Mouse (Mus musculus) embryonic facial prominence, embryonic 13.5 days (tissue): ENCODE results near the gene Ganc. TPM values are rescaled to one million over a fixed set of nuclear protein-coding genes. Genes with fewer than 3 reads are reported as not detected.
A peak's percentile ranks its signal among the peaks of the same experiment; 100 is the strongest.

ENCODE experiments used
- ATAC-seq: fragments of 200-750 bp; cut with Nextera tagmentation; 2 replicates; pipeline ENCODE4 v1.8.0; 2017; ENCODE audit warnings: low read depth; ENCODE audit not compliant: insufficient number of reproducible peaks, insufficient read depth, low FRiP score, low TSS enrichment
- H3K27ac ChIP-seq: fragments of 300-500 bp; sonication (generic); 2 replicates; pipeline ENCODE4 v1.5.1; 2015; ENCODE audit warnings: moderate library complexity, mild to moderate bottlenecking, inconsistent platforms
- H3K27me3 ChIP-seq: fragments of 300-500 bp; sonication (generic); 2 replicates; pipeline ENCODE4 v1.6.1; 2015; ENCODE audit warnings: mild to moderate bottlenecking, inconsistent platforms
- H3K36me3 ChIP-seq: fragments of 300-500 bp; sonication (generic); 2 replicates; pipeline ENCODE4 v1.6.1; 2015; ENCODE audit warnings: mild to moderate bottlenecking, inconsistent platforms
- H3K4me1 ChIP-seq: fragments of 300-500 bp; sonication (generic); 2 replicates; pipeline ENCODE4 v1.6.1; 2015; ENCODE audit warnings: inconsistent platforms
- H3K4me2 ChIP-seq: fragments of 300-500 bp; sonication (generic); 2 replicates; pipeline ENCODE4 v1.6.1; 2015; ENCODE audit warnings: moderate library complexity, mild to moderate bottlenecking, inconsistent platforms
- H3K4me3 ChIP-seq: fragments of 300-500 bp; sonication (generic); 2 replicates; pipeline ENCODE4 v1.5.1; 2015; ENCODE audit warnings: mild to moderate bottlenecking, inconsistent platforms
- H3K9ac ChIP-seq: fragments of 300-500 bp; sonication (generic); 2 replicates; pipeline ENCODE4 v1.6.1; 2015; ENCODE audit warnings: mild to moderate bottlenecking, inconsistent platforms
- H3K9me3 ChIP-seq: fragments of 300-500 bp; sonication (generic); 2 replicates; pipeline ENCODE4 v1.6.1; 2016; ENCODE audit warnings: inconsistent platforms
- WGBS: fragments of 180-500 bp; shearing (Covaris S2); methylation state at CpG from one replicate; pipeline ENCODE4 v1.1.7; 2015; ENCODE audit warnings: mixed read lengths; 5-methylcytosine and 5-hydroxymethylcytosine counted together
- polyA plus RNA-seq: library from polyadenylated mRNA; unstranded; fragments of >200 nt; fragmentation: Nextera tagmentation; extraction: Ambion mirVana; gene quantifications from 2 replicates; pipeline ENCODE4 v1.2.1, GENCODE M21; 2015

Ganc gene
- polyA plus RNA-seq, 1 experiment from 2014 or later = 8.6 TPM

DNA sequence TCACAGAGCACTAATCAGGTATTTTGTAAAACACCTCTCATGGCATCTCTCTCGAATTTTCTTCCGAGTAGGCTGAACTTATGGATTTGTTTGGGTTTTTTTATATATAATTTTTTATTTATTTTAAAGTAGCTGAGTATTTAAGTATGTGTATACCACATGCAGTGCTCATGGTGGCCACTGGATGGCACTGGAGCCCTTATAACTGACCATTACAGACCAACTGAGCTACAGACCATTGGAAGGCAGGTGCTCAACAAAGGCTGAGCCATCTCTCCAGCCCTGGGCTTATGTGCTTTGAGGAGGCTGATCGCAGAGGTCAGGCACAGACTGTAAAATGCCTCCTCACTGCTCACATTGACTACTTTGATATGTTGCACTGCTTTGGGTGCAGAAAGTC is 74.9 kb downstream of the Ganc start:
- 58% methylated on average over 3 of the region's 3 CpGs for WGBS
- no peak overlapping the region for H3K4me3 ChIP-seq
- H3K27ac ChIP-seq = no peak overlapping the region
- 0 out of 2 replicates have a peak, but pooled peaks cover 3% of the 10 kb centered on the region for H3K27me3 ChIP-seq
- H3K4me1 ChIP-seq = 0 out of 2 replicates have a peak, but pooled peaks cover 4% of the 10 kb centered on the region
- ATAC-seq = no peak
- no peaks in the 10 kb centered on the region for H3K9me3 ChIP-seq
- no peak overlapping the region for H3K9ac ChIP-seq
- no peak overlapping the region for H3K4me2 ChIP-seq
- no peaks in the 10 kb centered on the region for H3K36me3 ChIP-seq

DNA sequence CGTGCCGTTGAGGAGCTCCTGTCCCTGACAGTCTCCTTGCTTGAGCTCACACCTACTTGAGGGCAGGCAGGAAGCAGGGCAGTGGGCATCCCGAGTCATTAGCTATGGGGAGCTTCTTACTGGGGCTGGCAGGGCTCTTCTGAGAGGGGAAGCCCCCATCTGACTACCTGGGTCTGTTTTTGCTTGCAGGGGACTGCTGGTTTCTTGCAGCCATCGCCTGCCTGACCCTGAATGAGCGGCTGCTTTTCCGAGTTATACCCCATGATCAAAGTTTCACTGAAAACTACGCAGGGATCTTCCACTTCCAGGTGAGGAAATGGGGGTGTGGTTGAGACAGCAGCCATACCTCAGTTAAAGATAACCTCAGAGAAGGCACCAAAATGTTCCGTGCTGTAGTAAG is 78.2 kb downstream of the Ganc start:
- H3K36me3 ChIP-seq = no peaks in the 10 kb centered on the region
- H3K9ac ChIP-seq = no peak overlapping the region
- WGBS = 79% methylated on average over 8 of the region's 8 CpGs
- H3K4me2 ChIP-seq = no peak overlapping the region
- H3K27ac ChIP-seq = no peak overlapping the region
- 0 out of 2 replicates have a peak, but pooled peaks cover 4% of the 10 kb centered on the region for H3K4me1 ChIP-seq
- 0 out of 2 replicates have a peak, but pooled peaks cover 3% of the 10 kb centered on the region for H3K27me3 ChIP-seq
- H3K4me3 ChIP-seq = no peak overlapping the region
- no peaks in the 10 kb centered on the region for H3K9me3 ChIP-seq
- no peak for ATAC-seq

DNA sequence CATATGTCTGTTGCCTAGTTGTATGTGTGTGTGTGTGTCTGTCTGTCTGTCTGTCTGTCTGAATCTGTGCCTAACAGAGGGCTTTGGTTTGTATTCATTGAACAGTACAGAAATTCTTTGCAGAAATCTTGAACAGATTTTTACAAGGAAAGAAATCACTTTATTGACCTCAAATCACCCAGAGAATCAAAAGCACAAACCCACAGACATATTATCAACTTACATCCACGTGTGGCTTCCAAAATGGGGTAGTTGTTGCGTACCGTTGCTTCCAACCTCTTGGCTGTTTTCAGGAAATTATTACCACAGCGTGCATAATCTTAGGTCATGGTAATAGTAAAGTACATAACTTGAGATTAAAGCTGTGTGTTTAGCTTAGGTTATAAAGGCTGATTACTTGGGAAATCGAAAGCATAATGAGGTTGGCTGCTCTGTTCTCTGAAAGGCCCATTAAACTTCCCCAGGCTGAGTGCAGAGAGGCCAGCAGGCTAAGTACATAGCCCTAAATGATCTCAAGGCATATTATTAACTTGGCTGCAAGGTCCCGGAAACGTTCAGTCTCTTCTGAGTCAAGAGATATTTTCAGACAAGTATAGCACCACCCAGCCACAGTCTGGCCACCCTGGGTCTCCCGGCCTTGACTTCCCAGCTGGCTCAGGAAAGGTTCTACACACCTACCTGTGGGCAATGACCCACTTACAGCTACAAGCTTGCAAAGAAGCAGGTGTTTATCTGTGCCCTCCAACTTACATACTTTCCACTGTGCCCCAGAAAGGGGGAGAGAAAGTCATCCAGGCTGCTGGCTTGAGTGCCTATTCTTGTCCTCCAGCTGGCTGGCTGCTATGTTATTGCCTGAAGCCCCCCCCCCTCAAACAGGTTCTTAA is 79.1 kb downstream of the Ganc start:
- Histone ChIP-seq H3K27me3 (0 out of 2 replicates have a peak, but pooled peaks cover 3% of the 10 kb centered on the region), H3K9me3 (no peaks in the 10 kb centered on the region), H3K27ac (no peak overlapping the region), H3K36me3 (no peaks in the 10 kb centered on the region), H3K4me1 (0 out of 2 replicates have a peak, but pooled peaks cover 4% of the 10 kb centered on the region), H3K4me3 (no peak overlapping the region), H3K9ac (no peak overlapping the region), H3K4me2 (no peak overlapping the region)
- 50% methylated on average over 8 of the region's 8 CpGs for WGBS
- ATAC-seq = 0 out of 2 replicates have a peak, but pooled peaks have one; percentile 15

DNA sequence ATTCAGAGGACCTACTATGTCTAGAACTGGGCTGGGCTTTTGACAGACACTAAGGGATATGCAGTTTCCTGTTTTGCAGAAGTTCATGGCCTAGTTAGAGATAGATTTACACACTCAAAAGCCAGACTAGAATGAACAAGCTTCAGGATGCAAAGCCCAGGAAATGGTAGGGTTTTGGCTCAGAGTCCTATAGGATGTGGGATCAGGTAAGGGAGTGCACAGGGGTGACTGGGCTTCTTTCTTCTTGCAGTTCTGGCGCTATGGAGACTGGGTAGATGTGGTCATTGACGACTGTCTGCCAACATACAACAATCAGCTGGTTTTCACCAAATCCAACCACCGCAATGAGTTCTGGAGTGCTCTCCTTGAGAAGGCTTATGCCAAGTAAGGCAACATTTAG is 80.5 kb downstream of the Ganc start:
- Histone ChIP-seq H3K27me3 (0 out of 2 replicates have a peak, but pooled peaks cover 3% of the 10 kb centered on the region), H3K36me3 (no peaks in the 10 kb centered on the region), H3K9ac (no peak overlapping the region), H3K4me2 (no peak overlapping the region), H3K27ac (no peak overlapping the region), H3K4me1 (0 out of 2 replicates have a peak, but pooled peaks cover 4% of the 10 kb centered on the region), H3K9me3 (no peaks in the 10 kb centered on the region), H3K4me3 (no peak overlapping the region)
- WGBS = 84% methylated on average over 3 of the region's 3 CpGs
- no peak for ATAC-seq

DNA sequence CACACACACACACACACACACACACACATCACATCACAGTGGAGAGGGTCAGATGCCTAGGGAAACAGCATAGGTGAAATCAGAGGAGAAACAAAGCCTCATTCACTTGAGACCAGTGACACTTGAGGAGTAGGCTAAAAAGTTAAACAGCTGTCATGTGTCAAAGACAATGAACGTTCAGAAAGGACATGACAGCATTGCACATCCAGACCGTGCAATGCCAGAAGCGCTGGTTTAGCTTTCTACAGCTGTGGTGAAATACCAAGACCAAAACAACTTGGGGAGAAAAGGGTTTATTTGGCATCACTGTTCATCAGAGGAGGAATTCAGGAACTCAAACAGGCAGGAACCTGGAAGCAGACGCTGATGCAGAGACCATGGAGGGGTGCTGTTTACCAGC is 89.6 kb downstream of the Ganc start:
- no peaks in the 10 kb centered on the region for H3K27me3 ChIP-seq
- H3K36me3 ChIP-seq = no peaks in the 10 kb centered on the region
- no peak overlapping the region for H3K4me3 ChIP-seq
- WGBS = 45% methylated on average over 4 of the region's 4 CpGs
- H3K4me2 ChIP-seq = no peak overlapping the region
- no peak for ATAC-seq
- no peak overlapping the region for H3K9ac ChIP-seq
- no peaks in the 10 kb centered on the region for H3K9me3 ChIP-seq
- H3K4me1 ChIP-seq = no peaks in the 10 kb centered on the region
- no peak overlapping the region for H3K27ac ChIP-seq

- WGBS = 64% methylated on average over 3 of the region's 3 CpGs
- ATAC-seq = no peak
Observed at GRCm38 (mm10) chr2:120496511-120496910, 92.8 kb downstream of the Ganc start.

DNA sequence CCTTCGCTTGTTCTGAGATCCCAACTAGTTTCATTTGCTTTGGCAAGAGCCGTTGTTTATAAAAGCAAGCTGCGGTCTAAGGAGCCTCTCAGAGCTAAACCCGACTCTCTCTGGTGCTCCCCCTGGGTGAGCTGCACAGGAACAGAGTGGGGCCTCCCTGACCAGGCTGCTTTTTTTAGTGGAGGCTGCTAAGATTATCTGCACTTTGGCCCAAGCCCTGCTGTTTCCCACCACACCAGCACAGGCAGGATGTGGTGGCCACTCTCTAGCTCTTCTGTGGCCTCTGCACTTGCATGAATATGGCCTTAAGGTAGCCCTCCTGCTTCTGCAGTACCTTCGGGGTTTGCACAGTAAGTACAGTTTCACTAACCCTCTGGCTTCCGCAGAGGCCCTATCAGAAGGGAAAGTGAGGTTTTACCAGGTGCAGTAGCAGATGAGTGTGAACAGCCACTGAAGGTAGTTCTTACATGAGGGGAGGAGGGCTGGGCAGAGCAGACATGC is 96.3 kb downstream of the Ganc start:
- H3K27ac ChIP-seq = 0 out of 2 replicates have a peak overlapping the region, but pooled peaks have one; percentile 44
- H3K4me2 ChIP-seq = no peak overlapping the region
- no peaks in the 10 kb centered on the region for H3K9me3 ChIP-seq
- peaks cover 12% of the 10 kb centered on the region; the same call in 1 of the 2 replicates for H3K4me1 ChIP-seq
- H3K36me3 ChIP-seq = peaks cover 8% of the 10 kb centered on the region
- H3K4me3 ChIP-seq = no peak overlapping the region
- no peak for ATAC-seq
- no peak overlapping the region for H3K9ac ChIP-seq
- H3K27me3 ChIP-seq = no peaks in the 10 kb centered on the region
- 67% methylated on average over 6 of the region's 6 CpGs for WGBS

More at GRCm38 (mm10) chr2:120496511-120496910, 92.8 kb downstream of the Ganc start:
- Histone ChIP-seq H3K4me2 (no peak overlapping the region), H3K27ac (no peak overlapping the region), H3K9ac (no peak overlapping the region), H3K27me3 (no peaks in the 10 kb centered on the region), H3K9me3 (no peaks in the 10 kb centered on the region), H3K4me3 (no peak overlapping the region), H3K4me1 (peaks cover 6% of the 10 kb centered on the region; the same call in 1 of the 2 replicates), H3K36me3 (no peaks in the 10 kb centered on the region)

DNA sequence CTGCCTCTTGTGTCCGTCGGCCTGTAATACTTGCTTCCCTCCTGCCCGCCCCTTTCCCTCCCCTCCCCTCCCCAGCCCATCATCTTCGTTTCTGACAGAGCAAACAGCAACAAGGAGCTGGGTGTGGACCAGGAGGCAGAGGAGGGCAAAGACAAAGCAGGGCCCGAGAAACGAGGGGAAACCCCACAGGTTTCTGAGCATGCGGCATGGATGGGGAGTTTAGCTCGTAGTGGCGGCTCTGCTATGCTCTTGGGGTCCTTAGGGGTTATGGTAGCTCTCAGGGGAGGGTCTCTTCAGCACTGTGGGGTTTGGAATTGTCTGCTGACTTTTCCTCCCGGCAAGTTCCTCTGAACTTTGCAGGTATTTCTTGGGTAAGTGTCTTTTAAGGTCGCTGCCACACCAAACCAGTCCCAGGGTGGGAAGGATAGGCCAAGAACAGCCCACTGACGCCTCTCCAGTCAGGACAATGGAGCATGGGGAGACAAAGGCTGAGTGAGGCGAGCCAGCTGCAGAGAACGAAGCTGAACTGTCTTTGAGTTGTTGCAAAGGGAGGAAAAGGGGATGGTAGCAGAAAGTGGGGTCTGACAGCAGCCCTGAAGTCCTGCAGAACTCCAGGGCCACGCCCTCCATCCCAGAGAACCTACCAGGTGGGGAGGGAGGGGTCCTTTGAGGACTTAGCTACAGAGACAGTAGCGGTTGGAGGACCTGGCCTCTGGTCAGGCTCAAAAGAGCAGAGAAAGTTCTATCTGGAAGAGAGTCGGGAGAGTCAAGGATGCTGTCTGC is 97.6 kb downstream of the Ganc start:
- Histone ChIP-seq H3K9ac (no peak overlapping the region), H3K9me3 (no peaks in the 10 kb centered on the region), H3K36me3 (peaks cover 20% of the 10 kb centered on the region), H3K4me2 (no peak overlapping the region), H3K27me3 (no peaks in the 10 kb centered on the region), H3K4me3 (no peak overlapping the region), H3K27ac (no peak overlapping the region), H3K4me1 (peaks cover 12% of the 10 kb centered on the region; the same call in 1 of the 2 replicates)
- no peak for ATAC-seq
- 39% methylated on average over 17 of the region's 17 CpGs for WGBS

DNA sequence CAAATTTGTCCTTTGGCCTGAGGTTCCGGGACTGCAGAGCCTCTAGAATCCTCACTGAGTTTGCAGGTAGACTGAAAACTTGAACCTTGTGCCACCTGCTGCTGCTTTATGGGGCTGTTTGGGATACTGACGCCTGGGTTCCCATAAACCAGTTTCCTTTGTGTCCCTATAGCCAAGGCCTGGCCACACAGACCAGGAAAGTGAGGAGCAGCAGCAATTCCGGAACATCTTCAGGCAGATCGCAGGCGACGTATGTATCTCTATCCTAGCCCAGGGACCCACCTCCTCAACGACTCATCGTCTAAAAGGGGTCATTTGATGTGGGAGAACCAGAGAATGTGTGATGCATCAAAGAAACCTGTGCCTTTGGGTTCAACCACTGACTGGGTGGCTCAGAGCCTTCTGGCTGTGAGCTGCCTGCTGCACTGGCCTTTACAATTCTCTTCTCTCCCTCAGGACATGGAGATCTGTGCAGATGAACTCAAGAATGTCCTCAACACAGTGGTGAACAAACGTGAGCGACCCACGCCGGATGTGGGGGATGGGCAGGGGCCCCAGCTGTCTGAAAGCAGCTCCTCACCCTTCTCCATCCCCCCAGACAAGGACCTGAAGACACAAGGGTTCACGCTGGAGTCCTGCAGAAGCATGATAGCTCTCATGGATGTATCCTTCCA is 98.4 kb downstream of the Ganc start:
- H3K27me3 ChIP-seq = no peaks in the 10 kb centered on the region
- H3K4me2 ChIP-seq = no peak overlapping the region
- H3K36me3 ChIP-seq = peaks cover 24% of the 10 kb centered on the region
- no peak for ATAC-seq
- 65% methylated on average over 13 of the region's 13 CpGs for whole genome bisulfite sequencing
- H3K4me1 ChIP-seq = peaks cover 12% of the 10 kb centered on the region; the same call in 1 of the 2 replicates
- no peak overlapping the region for H3K4me3 ChIP-seq
- H3K27ac ChIP-seq = no peak overlapping the region; the same call in 1 of the 2 replicates
- H3K9me3 ChIP-seq = no peaks in the 10 kb centered on the region
- no peak overlapping the region for H3K9ac ChIP-seq

- ATAC-seq = no peak
- no peak overlapping the region for H3K4me3 ChIP-seq
- H3K9me3 ChIP-seq = no peaks in the 10 kb centered on the region
- no peak overlapping the region for H3K4me2 ChIP-seq
- peaks cover 24% of the 10 kb centered on the region for H3K36me3 ChIP-seq
- no peaks in the 10 kb centered on the region for H3K27me3 ChIP-seq
- WGBS = 83% methylated on average over 3 of the region's 3 CpGs
- peaks cover 12% of the 10 kb centered on the region; the same call in 1 of the 2 replicates for H3K4me1 ChIP-seq
- H3K9ac ChIP-seq = no peak overlapping the region
- no peak overlapping the region for H3K27ac ChIP-seq
Observed at GRCm38 (mm10) chr2:120502605-120502990, 98.9 kb downstream of the Ganc start.

DNA sequence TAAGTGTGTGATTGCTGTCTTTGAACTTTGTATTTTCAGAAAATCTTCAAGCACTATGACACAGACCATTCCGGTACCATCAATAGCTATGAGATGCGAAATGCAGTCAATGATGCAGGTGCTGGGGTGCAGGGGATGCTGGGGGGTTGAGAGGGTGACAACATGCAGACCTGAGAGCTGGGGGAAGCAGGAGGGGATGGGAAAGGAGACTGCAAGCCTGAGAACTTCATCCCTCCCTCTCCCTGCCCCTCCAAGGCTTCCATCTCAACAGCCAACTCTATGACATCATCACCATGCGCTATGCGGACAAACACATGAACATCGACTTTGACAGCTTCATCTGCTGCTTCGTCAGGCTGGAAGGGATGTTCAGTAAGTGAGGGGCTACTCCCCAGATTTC is 99.4 kb downstream of the Ganc start:
- ATAC-seq = no peak
- peaks cover 12% of the 10 kb centered on the region; the same call in 1 of the 2 replicates for H3K4me1 ChIP-seq
- H3K36me3 ChIP-seq = peaks cover 27% of the 10 kb centered on the region
- H3K4me2 ChIP-seq = no peak overlapping the region
- H3K27ac ChIP-seq = no peak overlapping the region
- H3K4me3 ChIP-seq = no peak overlapping the region
- H3K27me3 ChIP-seq = no peaks in the 10 kb centered on the region
- no peak overlapping the region for H3K9ac ChIP-seq
- H3K9me3 ChIP-seq = no peaks in the 10 kb centered on the region
- 92% methylated on average over 6 of the region's 6 CpGs for WGBS
